Mouse (Mus musculus): ENCODE data around the gene Strada.

- TF ChIP-seq CTCF (IDR thresholded peaks at IDR 0.05; ENCODE audit: low read depth, low read length): no peak
- no peak for TF ChIP-seq POLR2A (IDR thresholded peaks at IDR 0.05; ENCODE audit: borderline replicate concordance, low read depth, low read length)
Measured at GRCm38 (mm10) chr11:106178036-106178782, 23.8 kb downstream of the Strada start.
